Mouse (Mus musculus) left cerebral cortex, adult 18-20 months (tissue): Measurements from ENCODE around the gene Hint1. TPM values are rescaled to one million over a fixed set of nuclear protein-coding genes. Genes with fewer than 3 reads are reported as not detected.
A peak's percentile ranks its signal among the peaks of the same experiment; 100 is the strongest.

Experiments
- DNase-seq, 2 experiments: peaks; one replicate each; pipeline ENCODE4 v3.0.0; 2021 to 2022; ENCODE audit warnings: low spot score in 2 of 2, mixed read lengths in 1 of 2
- total RNA-seq, 2 experiments: library from RNA; stranded (reverse); gene quantifications; 2 replicates each; pipeline ENCODE4 v1.2.3; 2021

Gene Hint1
- total RNA-seq, 2 experiments from 2014 or later: 262 to 270 TPM

- no peak for DNase-seq
These were observed 4.4 kb upstream of the Hint1 start for GRCm38 (mm10) chr11:54861471-54862420.

GRCm38 (mm10) chr11:54862621-54863520 is 3.3 kb upstream of the Hint1 start:
- peak; percentile 67 to 69 for DNase-seq

GRCm38 (mm10) chr11:54865330-54866085 is 675 bp upstream of the Hint1 start:
- no peak for DNase-seq

- no peak for DNase-seq
These were observed 834 bp downstream of the Hint1 start for GRCm38 (mm10) chr11:54867049-54867385.

- DNase-seq: no peak
These were observed 1.8 kb downstream of the Hint1 start for GRCm38 (mm10) chr11:54867903-54868434.

- DNase-seq: no peak
These were observed 2.3 kb downstream of the Hint1 start for GRCm38 (mm10) chr11:54868445-54868844.

GRCm38 (mm10) chr11:54869318-54869717 is 3.1 kb downstream of the Hint1 start:
- no peak for DNase-seq

- DNase-seq: no peak
These were observed 5.8 kb downstream of the Hint1 start for GRCm38 (mm10) chr11:54871831-54872537.

- DNase-seq: no peak
These were observed 9.8 kb downstream of the Hint1 start for GRCm38 (mm10) chr11:54876031-54876430.

GRCm38 (mm10) chr11:54878893-54879292 is 12.7 kb downstream of the Hint1 start:
- DNase-seq: no peak

GRCm38 (mm10) chr11:54879434-54879833 is 13.3 kb downstream of the Hint1 start:
- peak; percentile 46 to 47 for DNase-seq

- DNase-seq: no peak
These were observed 13.7 kb downstream of the Hint1 start for GRCm38 (mm10) chr11:54879922-54880321.

GRCm38 (mm10) chr11:54881051-54881474 is 14.9 kb downstream of the Hint1 start:
- no peak for DNase-seq

- no peak for DNase-seq
These were observed 16.5 kb downstream of the Hint1 start for GRCm38 (mm10) chr11:54882671-54883070.

- DNase-seq: no peak
These were observed 18.1 kb downstream of the Hint1 start for GRCm38 (mm10) chr11:54884197-54884828.

GRCm38 (mm10) chr11:54884937-54885336 is 18.8 kb downstream of the Hint1 start:
- no peak for DNase-seq

GRCm38 (mm10) chr11:54885406-54885805 is 19.2 kb downstream of the Hint1 start:
- no peak for DNase-seq

GRCm38 (mm10) chr11:54887927-54888326 is 21.7 kb downstream of the Hint1 start:
- no peak for DNase-seq

GRCm38 (mm10) chr11:54891341-54891740 is 25.2 kb downstream of the Hint1 start:
- no peak for DNase-seq

GRCm38 (mm10) chr11:54892091-54892490 is 25.9 kb downstream of the Hint1 start:
- DNase-seq: no peak
